Mouse (Mus musculus) myocyte (in vitro differentiated cells): ENCODE data around the gene Cdc42bpa. TPM values are rescaled to one million over a fixed set of nuclear protein-coding genes. Genes with fewer than 3 reads are reported as not detected.

Experiments used
- H3K27me3 ChIP-seq: one replicate; pipeline ENCODE4 v1.6.1; 2011; ENCODE audit not compliant: control insufficient read depth, insufficient read depth, insufficient read length
- H3K36me3 ChIP-seq: one replicate; pipeline ENCODE4 v1.6.1; 2011; ENCODE audit not compliant: control insufficient read depth, insufficient read depth
- H3K4me2 ChIP-seq: one replicate; pipeline ENCODE4 v1.6.1; 2011; ENCODE audit warnings: low read depth, control low read depth
- H3K4me3 ChIP-seq: one replicate; pipeline ENCODE4 v1.5.1; 2011; ENCODE audit warnings: mild to moderate bottlenecking, control low read depth, moderate library complexity
- H3K79me2 ChIP-seq: one replicate; pipeline ENCODE4 v1.6.1; 2011; ENCODE audit not compliant: control insufficient read depth, insufficient read depth
- H3ac ChIP-seq: one replicate; pipeline ENCODE4 v1.6.1; 2011; ENCODE audit not compliant: control insufficient read depth, insufficient read length
- CEBPB ChIP-seq: IDR thresholded peaks from 2 replicates; pipeline ENCODE4 v1.6.1; 2011; ENCODE audit warnings: mild to moderate bottlenecking, moderate library complexity; ENCODE audit not compliant: poor library complexity, insufficient read depth, severe bottlenecking
- E2F4 ChIP-seq: IDR thresholded peaks from one replicate; pipeline ENCODE4 v1.6.1; 2011; ENCODE audit warnings: mild to moderate bottlenecking, control low read depth, moderate library complexity; ENCODE audit not compliant: insufficient read depth
- MAX ChIP-seq: IDR thresholded peaks from one replicate; pipeline ENCODE4 v1.6.1; 2011; ENCODE audit warnings: low read depth, mild to moderate bottlenecking, control low read depth
- MYOD1 ChIP-seq, 3 experiments: IDR thresholded peaks; one replicate each; pipeline ENCODE4 v1.6.1; 2011; ENCODE audit warnings: control low read depth in 2 of 3, low read depth in 2 of 3, mild to moderate bottlenecking in 2 of 3, moderate library complexity in 1 of 3; ENCODE audit not compliant: insufficient read length in 2 of 3, control insufficient read depth in 1 of 3
- MYOG ChIP-seq, 3 experiments: IDR thresholded peaks; one replicate each; pipeline ENCODE4 v1.6.1; 2011; ENCODE audit warnings: control low read depth in 2 of 3, low read depth in 2 of 3, mild to moderate bottlenecking in 2 of 3; ENCODE audit not compliant: insufficient read length in 2 of 3, control insufficient read depth in 1 of 3, insufficient read depth in 1 of 3
- POLR2A ChIP-seq: IDR thresholded peaks from one replicate; pipeline ENCODE4 v1.6.1; 2011; ENCODE audit warnings: low read depth, mild to moderate bottlenecking, control low read depth, moderate library complexity; ENCODE audit not compliant: insufficient read length
- POLR2AphosphoS2 ChIP-seq: IDR thresholded peaks from one replicate; pipeline ENCODE4 v1.6.1; 2011; ENCODE audit warnings: low read depth, control low read depth; ENCODE audit not compliant: insufficient read length
- REST ChIP-seq: IDR thresholded peaks from one replicate; pipeline ENCODE4 v1.6.1; 2011; ENCODE audit warnings: mild to moderate bottlenecking, control low read depth, moderate library complexity; ENCODE audit not compliant: insufficient read depth, insufficient read length
- SRF ChIP-seq: IDR thresholded peaks from one replicate; pipeline ENCODE4 v1.6.1; 2011; ENCODE audit warnings: low read depth; ENCODE audit not compliant: control insufficient read depth, insufficient read length
- TCF12 ChIP-seq: IDR thresholded peaks from one replicate; pipeline ENCODE4 v1.6.1; 2011; ENCODE audit warnings: mild to moderate bottlenecking, control low read depth; ENCODE audit not compliant: poor library complexity, insufficient read depth, severe bottlenecking
- TCF3 ChIP-seq: IDR thresholded peaks from one replicate; pipeline ENCODE4 v1.6.1; 2011; ENCODE audit warnings: low read depth, control low read depth; ENCODE audit not compliant: insufficient read length
- USF1 ChIP-seq: IDR thresholded peaks from one replicate; pipeline ENCODE4 v1.6.1; 2011; ENCODE audit warnings: low read depth, mild to moderate bottlenecking, control low read depth, moderate library complexity
- polyA plus RNA-seq: library from polyadenylated mRNA; unstranded; fragments of >200 nt; fragmentation: generic; extraction: Trizol; gene quantifications from one replicate; pipeline ENCODE4 v1.2.1, GENCODE M21; 2012; ENCODE audit warnings: missing spikeins

Gene Cdc42bpa
- polyA plus RNA-seq, 1 experiment, result 14.3 TPM

GRCm38 (mm10) chr1:180104567-180104966, 144.3 kb downstream of the Cdc42bpa start:
- H3K36me3 ChIP-seq, result peaks cover 8% of the 10 kb centered on the region
- TF ChIP-seq CEBPB (no peak), POLR2A (no peak), TCF3 (no peak), E2F4 (no peak), USF1 (no peak), MAX (no peak), TCF12 (no peak), POLR2AphosphoS2 (no peak), REST (no peak), MYOD1 (IDR thresholded peaks at IDR 0.05; ENCODE audit: control insufficient read depth in 1 of 3, insufficient read length in 2 of 3, low read depth in 2 of 3) (peak in 2 of 3 experiments; percentile 21 to 79), SRF (no peak), MYOG (IDR thresholded peaks at IDR 0.05; ENCODE audit: control insufficient read depth in 1 of 3, insufficient read depth in 1 of 3, insufficient read length in 2 of 3, low read depth in 2 of 3) (peak in 1 of 3 experiments; percentile 68)
- no peaks in the 10 kb centered on the region for H3K79me2 ChIP-seq
- no peak overlapping the region for H3ac ChIP-seq
- no peak overlapping the region for H3K4me3 ChIP-seq
- no peak overlapping the region for H3K4me2 ChIP-seq
- no peaks in the 10 kb centered on the region for H3K27me3 ChIP-seq

GRCm38 (mm10) chr1:180109050-180109449, 148.8 kb downstream of the Cdc42bpa start:
- no peaks in the 10 kb centered on the region for H3K79me2 ChIP-seq
- H3K36me3 ChIP-seq, result peaks cover 18% of the 10 kb centered on the region
- no peak overlapping the region for H3K4me3 ChIP-seq
- H3ac ChIP-seq, result no peak overlapping the region
- H3K4me2 ChIP-seq, result no peak overlapping the region
- TF ChIP-seq TCF3 (no peak), REST (no peak), MAX (no peak), MYOG (IDR thresholded peaks at IDR 0.05; ENCODE audit: control insufficient read depth in 1 of 3, insufficient read depth in 1 of 3, insufficient read length in 2 of 3, low read depth in 2 of 3) (no peak), CEBPB (0 out of 2 replicates have a peak, but pooled peaks have one; percentile 36), POLR2A (no peak)
- no peaks in the 10 kb centered on the region for H3K27me3 ChIP-seq

GRCm38 (mm10) chr1:180116525-180116924, 156.3 kb downstream of the Cdc42bpa start:
- H3K4me2 ChIP-seq, result no peak overlapping the region
- peaks cover 36% of the 10 kb centered on the region for H3K36me3 ChIP-seq
- H3K4me3 ChIP-seq, result no peak overlapping the region
- H3K27me3 ChIP-seq, result no peaks in the 10 kb centered on the region
- TF ChIP-seq MAX (no peak), E2F4 (no peak), POLR2A (no peak), TCF3 (no peak), CEBPB (no peak), MYOD1 (IDR thresholded peaks at IDR 0.05; ENCODE audit: control insufficient read depth in 1 of 3, insufficient read length in 2 of 3, low read depth in 2 of 3) (no peak), MYOG (IDR thresholded peaks at IDR 0.05; ENCODE audit: control insufficient read depth in 1 of 3, insufficient read depth in 1 of 3, insufficient read length in 2 of 3, low read depth in 2 of 3) (no peak), USF1 (no peak), REST (no peak), POLR2AphosphoS2 (no peak), SRF (no peak), TCF12 (no peak)
- no peak overlapping the region for H3ac ChIP-seq
- no peaks in the 10 kb centered on the region for H3K79me2 ChIP-seq

GRCm38 (mm10) chr1:180118233-180118632, 158.0 kb downstream of the Cdc42bpa start:
- Histone ChIP-seq H3K4me3 (no peak overlapping the region), H3K36me3 (peaks cover 37% of the 10 kb centered on the region), H3K79me2 (no peaks in the 10 kb centered on the region), H3K27me3 (no peaks in the 10 kb centered on the region), H3K4me2 (no peak overlapping the region), H3ac (no peak overlapping the region)
- no peak for TF ChIP-seq MYOD1 (IDR thresholded peaks at IDR 0.05; ENCODE audit: control insufficient read depth in 1 of 3, insufficient read length in 2 of 3, low read depth in 2 of 3)
- no peak for TF ChIP-seq POLR2A
- no peak for TF ChIP-seq MYOG (IDR thresholded peaks at IDR 0.05; ENCODE audit: control insufficient read depth in 1 of 3, insufficient read depth in 1 of 3, insufficient read length in 2 of 3, low read depth in 2 of 3)
- no peak for TF ChIP-seq CEBPB
- TF ChIP-seq SRF, result no peak
- no peak for TF ChIP-seq TCF3
- TF ChIP-seq USF1, result no peak
- TF ChIP-seq TCF12, result no peak
- no peak for TF ChIP-seq MAX
- no peak for TF ChIP-seq POLR2AphosphoS2
- TF ChIP-seq E2F4, result no peak
- no peak for TF ChIP-seq REST
